Mouse (Mus musculus) bone marrow, adult 2 months (tissue): ENCODE results near the gene Slit3. TPM values are rescaled to one million over a fixed set of nuclear protein-coding genes. Genes with fewer than 3 reads are reported as not detected.
A peak's percentile ranks its signal among the peaks of the same experiment; 100 is the strongest.

Experiments used
- H3K27ac ChIP-seq: fragments of 200-500 bp; 2 replicates; pipeline ENCODE4 v1.5.1; 2012; ENCODE audit warnings: low read depth, mild to moderate bottlenecking, control low read depth, inconsistent platforms, low read length; ENCODE audit not compliant: control insufficient read depth, poor library complexity, insufficient read depth
- H3K4me1 ChIP-seq: fragments of 200-500 bp; 2 replicates; pipeline ENCODE4 v1.6.1; 2011; ENCODE audit warnings: low read length; ENCODE audit not compliant: control insufficient read depth, insufficient read depth
- H3K4me3 ChIP-seq: fragments of 200-500 bp; replicated peaks from 2 replicates; pipeline ENCODE3; 2011; ENCODE audit warnings: mild to moderate bottlenecking, low read depth, low read length, control low read depth; ENCODE audit not compliant: control insufficient read depth
- CTCF ChIP-seq: fragments of 200-500 bp; IDR thresholded peaks from 2 replicates; pipeline ENCODE4 v1.5.1; 2011; ENCODE audit warnings: low read length, control low read depth; ENCODE audit not compliant: control insufficient read depth, insufficient read depth
- POLR2A ChIP-seq: fragments of 200-500 bp; IDR thresholded peaks from 2 replicates; pipeline ENCODE4 v1.6.1; 2011; ENCODE audit warnings: low read depth, mild to moderate bottlenecking, control low read depth, low read length, borderline replicate concordance; ENCODE audit not compliant: control insufficient read depth
- WGBS: fragments of 180-500 bp; shearing (Covaris S2); methylation state at CpG from one replicate; pipeline ENCODE4 v1.1.7; 2018; 5-methylcytosine and 5-hydroxymethylcytosine counted together
- polyA plus RNA-seq: library from polyadenylated mRNA; stranded (reverse); fragments of >200 nt; gene quantifications from 2 replicates; pipeline ENCODE4 v1.2.4, GENCODE M21; 2011; ENCODE audit warnings: low replicate concordance; ENCODE audit not compliant: missing spikeins, insufficient read depth, insufficient read length

The Slit3 gene
- polyA plus RNA-seq, 1 experiment, result 2.0 TPM

DNA sequence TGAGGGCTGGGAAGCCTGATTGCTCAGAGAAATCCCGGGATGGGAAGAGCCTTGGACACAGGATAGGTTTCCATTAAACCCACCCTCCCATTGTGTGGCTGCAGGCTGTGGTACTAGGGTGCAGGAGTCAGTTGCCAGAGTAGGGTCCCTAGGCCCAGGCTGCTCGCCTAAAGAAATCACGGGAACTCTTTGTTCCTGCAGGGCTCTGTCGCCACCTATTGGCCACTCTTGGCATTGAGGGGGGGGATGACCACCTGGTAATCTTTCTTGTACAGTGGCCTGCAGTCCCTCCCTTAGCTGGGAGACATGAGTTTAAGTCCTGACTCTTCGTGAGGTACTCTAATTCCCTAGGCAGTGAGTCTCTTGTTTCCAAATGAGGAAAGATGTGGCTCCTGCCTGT, 572.1 kb downstream of the Slit3 start:
- Histone ChIP-seq H3K4me1 (no peaks in the 10 kb centered on the region), H3K27ac (no peak overlapping the region), H3K4me3 (no peak overlapping the region)
- peak; percentile 60 for TF ChIP-seq CTCF
- no peak for TF ChIP-seq POLR2A
- WGBS, result 22% methylated on average over 5 of the region's 5 CpGs

DNA sequence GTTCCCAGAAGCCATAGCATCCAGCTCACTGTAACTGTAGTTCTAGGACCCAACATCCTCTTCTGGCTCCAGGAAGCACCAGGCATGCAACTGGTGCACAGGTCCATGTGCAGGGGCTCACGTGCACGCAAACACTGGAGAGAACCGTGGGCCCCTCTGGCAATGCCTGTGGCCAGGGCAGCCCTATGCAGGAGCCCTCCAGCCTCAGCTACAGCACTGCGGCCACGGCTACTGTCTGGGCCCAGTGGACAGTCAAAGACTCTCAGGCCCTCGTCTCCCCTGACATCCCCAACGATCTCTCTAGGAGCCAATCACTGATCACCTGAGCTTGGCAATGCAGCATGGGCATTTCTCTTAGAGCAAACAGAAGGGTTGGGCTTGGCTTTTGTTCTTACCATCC, 572.6 kb downstream of the Slit3 start:
- TF ChIP-seq POLR2A, result no peak
- TF ChIP-seq CTCF, result no peak
- WGBS, result 83% methylated on average over 7 of the region's 7 CpGs
- Histone ChIP-seq H3K27ac (no peak overlapping the region), H3K4me1 (no peaks in the 10 kb centered on the region), H3K4me3 (no peak overlapping the region)

DNA sequence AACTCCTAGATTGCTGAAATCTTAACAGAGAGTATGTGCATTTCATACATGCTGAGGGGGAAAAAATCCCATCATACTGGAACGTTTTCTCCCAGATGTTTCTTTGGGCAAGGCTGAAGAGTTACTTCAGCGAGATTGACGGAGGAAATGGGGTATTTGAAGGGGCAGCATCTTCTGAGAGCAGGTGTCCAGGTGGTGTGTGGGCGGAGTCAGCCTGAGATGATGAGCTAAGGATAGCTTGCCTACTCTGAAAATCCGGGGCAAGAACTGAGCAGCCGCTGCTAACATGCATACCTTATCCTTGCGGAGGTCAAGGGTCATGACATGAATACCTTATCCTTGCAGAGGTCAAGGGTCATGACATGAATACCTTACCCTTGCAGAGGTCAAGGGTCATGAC, 576.5 kb downstream of the Slit3 start:
- Histone ChIP-seq H3K4me1 (no peaks in the 10 kb centered on the region), H3K27ac (no peak overlapping the region), H3K4me3 (no peak overlapping the region)
- no peak for TF ChIP-seq POLR2A
- no peak for TF ChIP-seq CTCF
- WGBS, result 86% methylated on average over 7 of the region's 7 CpGs

DNA sequence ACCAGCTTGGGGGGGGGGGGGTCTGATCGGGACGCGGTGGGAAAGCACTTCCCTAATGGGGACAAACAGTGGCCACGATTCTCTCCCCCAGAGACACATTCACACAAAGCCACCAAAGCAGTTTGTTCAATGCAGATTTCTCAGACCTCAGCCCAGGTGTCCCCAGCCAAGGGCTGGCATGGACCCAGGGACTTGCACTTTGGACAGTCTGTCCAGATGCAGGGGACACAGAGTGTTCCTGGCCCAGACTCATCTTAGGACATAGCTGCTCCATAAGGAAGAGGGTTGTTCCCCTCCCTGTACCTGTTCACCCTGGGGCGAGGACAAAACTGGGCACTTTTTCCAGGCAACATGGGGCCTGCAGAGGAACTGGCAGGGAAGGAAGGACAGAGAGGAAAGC, 577.9 kb downstream of the Slit3 start:
- H3K27ac ChIP-seq, result no peak overlapping the region
- H3K4me3 ChIP-seq, result no peak overlapping the region
- 69% methylated on average over 5 of the region's 5 CpGs for WGBS
- TF ChIP-seq CTCF (no peak), POLR2A (no peak)
- H3K4me1 ChIP-seq, result no peaks in the 10 kb centered on the region

DNA sequence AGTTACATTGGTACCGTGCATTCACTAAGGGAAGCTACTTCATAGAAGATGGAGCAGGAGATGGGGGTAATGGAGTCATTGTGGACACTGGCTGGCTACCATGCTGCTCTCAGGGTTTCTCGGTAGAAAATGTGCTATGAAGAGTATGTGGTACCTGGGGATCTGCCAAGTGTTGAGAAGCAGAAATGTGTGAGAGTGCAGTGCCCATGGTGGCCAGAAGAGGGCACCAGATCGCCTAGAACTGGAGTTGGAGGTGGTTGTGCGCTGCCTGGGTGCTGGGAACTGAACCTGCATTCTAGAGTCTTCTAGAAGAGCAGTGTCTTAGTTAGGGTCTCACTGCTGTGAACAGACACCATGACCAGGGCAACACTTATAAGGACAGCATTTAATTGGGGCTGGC, 582.4 kb downstream of the Slit3 start:
- 64% methylated on average over 4 of the region's 4 CpGs for WGBS
- TF ChIP-seq CTCF (peak; percentile 51; the same call in 1 of the 2 replicates), POLR2A (no peak)
- no peak overlapping the region for H3K4me3 ChIP-seq
- no peak overlapping the region for H3K27ac ChIP-seq
- no peaks in the 10 kb centered on the region for H3K4me1 ChIP-seq

DNA sequence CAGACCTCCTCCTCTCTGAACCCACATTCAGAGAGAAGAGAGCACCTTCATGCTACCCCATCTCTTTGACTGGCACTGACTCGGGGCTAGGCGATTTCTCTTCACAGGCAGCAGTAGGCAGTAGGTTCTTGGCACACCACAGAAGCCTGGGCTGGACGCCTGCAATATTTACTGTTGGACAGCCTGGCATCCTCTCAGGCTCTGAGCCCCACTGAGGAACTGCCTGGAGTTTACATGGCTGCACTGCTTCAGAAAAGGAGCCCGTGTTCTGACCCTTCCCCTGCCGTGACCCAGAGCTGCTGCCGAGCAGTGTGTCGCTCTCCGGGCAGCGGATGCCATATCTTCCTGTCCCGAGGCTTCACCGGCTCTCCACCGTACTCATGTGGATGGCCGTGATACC, 583.4 kb downstream of the Slit3 start:
- WGBS, result 95% methylated on average over 13 of the region's 13 CpGs
- TF ChIP-seq CTCF (no peak), POLR2A (no peak)

DNA sequence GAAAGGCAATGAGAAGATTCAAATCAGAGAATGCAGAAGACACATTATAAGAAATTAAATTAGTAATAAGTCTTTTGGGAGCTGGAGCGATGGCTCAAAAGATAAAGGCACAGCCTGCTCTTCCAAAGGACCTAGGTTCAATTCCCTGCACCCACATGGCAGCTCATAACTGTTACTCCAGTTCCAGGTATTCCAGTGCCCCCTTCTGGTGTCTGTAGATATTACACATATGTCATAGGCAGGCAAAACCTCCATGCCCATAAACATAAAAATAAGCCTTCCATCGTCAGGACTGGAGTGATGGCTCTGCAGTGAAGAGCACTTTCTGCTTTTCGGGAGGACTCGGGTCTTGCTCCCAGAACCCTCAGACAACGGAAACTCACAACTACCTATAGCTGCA, 583.9 kb downstream of the Slit3 start:
- TF ChIP-seq CTCF (no peak), POLR2A (no peak)
- Histone ChIP-seq H3K27ac (no peak overlapping the region), H3K4me3 (no peak overlapping the region), H3K4me1 (no peaks in the 10 kb centered on the region)
- WGBS, result 88% methylated on average over 5 of the region's 5 CpGs

More for the DNA sequence above, 583.4 kb downstream of the Slit3 start:
- no peaks in the 10 kb centered on the region for H3K4me1 ChIP-seq
- H3K4me3 ChIP-seq, result no peak overlapping the region
- no peak overlapping the region for H3K27ac ChIP-seq

DNA sequence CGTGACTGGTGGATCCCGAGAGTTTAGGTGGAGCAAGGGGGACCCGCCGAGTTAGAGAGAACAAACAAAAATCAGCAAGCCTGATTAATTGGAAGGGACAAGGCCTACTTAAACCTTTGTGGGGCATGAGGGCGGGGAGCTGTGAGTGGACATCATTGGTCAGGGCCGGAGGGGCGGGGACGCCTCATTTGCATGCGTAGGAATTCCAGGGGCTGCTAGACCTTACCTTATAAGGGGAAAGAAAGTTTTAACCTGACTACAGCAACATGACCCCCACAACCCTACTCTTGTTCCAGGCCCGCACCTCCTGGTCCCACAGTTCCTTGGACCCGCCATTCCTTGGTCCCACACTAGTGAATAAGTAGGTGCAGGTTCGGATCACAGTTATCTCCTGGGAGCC, 586.4 kb downstream of the Slit3 start:
- no peak for TF ChIP-seq POLR2A
- no peak for TF ChIP-seq CTCF
- no peaks in the 10 kb centered on the region for H3K4me1 ChIP-seq
- 87% methylated on average over 12 of the region's 12 CpGs for WGBS
- no peak overlapping the region for H3K4me3 ChIP-seq
- no peak overlapping the region for H3K27ac ChIP-seq

- no peak for TF ChIP-seq CTCF
- no peak for TF ChIP-seq POLR2A
- WGBS, result 63% methylated on average over 6 of the region's 6 CpGs
- H3K27ac ChIP-seq, result no peak overlapping the region
These were observed 590.3 kb downstream of the Slit3 start for GRCm38 (mm10) chr11:35711314-35711713.

More at GRCm38 (mm10) chr11:35711314-35711713, 590.3 kb downstream of the Slit3 start:
- Histone ChIP-seq H3K4me3 (no peak overlapping the region), H3K4me1 (no peaks in the 10 kb centered on the region)
